Mouse (Mus musculus) kidney, adult 2 months (tissue): Measurements from ENCODE around the gene Dars.

Experiments
- CTCF ChIP-seq: fragments of 200-500 bp; conservative IDR thresholded peaks from 2 replicates; pipeline ENCODE4 v1.5.1; 2011; ENCODE audit warnings: low read depth, mild to moderate bottlenecking, control low read depth, low read length, moderate library complexity, mixed read lengths; ENCODE audit not compliant: insufficient read depth, insufficient read length
- POLR2A ChIP-seq: fragments of 200-500 bp; IDR thresholded peaks from one replicate; pipeline ENCODE4 v1.6.1; 2011; ENCODE audit warnings: low read depth, low read length, control low read depth

GRCm38 (mm10) chr1:128405041-128405481, 12.1 kb downstream of the Dars start:
- TF ChIP-seq CTCF (no peak), POLR2A (no peak)
